Mouse (Mus musculus): ENCODE measurements around the gene Tgm5. TPM values are rescaled to one million over a fixed set of nuclear protein-coding genes. Genes with fewer than 3 reads are reported as not detected.

Tgm5 gene
- polyA plus RNA-seq, 1 experiment from 2014 or later, result not detected

DNA sequence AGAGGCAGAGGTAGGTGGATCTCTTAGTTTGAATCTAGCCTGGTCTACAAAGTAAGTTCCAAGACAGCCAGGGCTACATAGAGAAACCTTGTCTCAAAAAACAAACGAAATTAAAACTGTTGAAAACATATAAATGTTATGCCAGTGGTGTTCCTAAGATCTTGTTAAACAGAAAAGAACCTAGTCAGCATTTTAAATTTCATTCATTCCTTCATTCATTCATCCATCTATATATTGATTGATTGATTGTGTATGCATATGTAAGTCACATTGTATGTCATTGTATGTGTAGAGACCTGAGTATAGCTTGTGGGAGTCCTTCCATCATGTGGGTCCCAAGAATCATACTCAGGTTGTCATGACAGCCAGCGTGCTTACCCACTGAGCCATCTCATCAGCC is 70.1 kb downstream of the Tgm5 start:
- H3K27ac ChIP-seq (ENCODE audit: low read depth), result no peak overlapping the region
- H3K4me2 ChIP-seq, result no peak overlapping the region
- no peaks in the 10 kb centered on the region for H3K27me3 ChIP-seq (ENCODE audit: insufficient read depth, low read length)
- TF ChIP-seq CTCF (IDR thresholded peaks at IDR 0.05; ENCODE audit: low read depth), result no peak
- WGBS, result 88% methylated on average over 2 of the region's 2 CpGs
- H3K4me3 ChIP-seq (ENCODE audit: low read depth, low read length), result no peak overlapping the region
- peaks cover 27% of the 10 kb centered on the region for H3K36me3 ChIP-seq (ENCODE audit: insufficient read depth)
- DNase-seq, result no peak
- no peak overlapping the region for H3K9ac ChIP-seq
- H3K9me3 ChIP-seq (ENCODE audit: low read depth, low read length), result no peaks in the 10 kb centered on the region
- ATAC-seq (ENCODE audit: insufficient read depth), result no peak
- no peaks in the 10 kb centered on the region for H3K4me1 ChIP-seq (ENCODE audit: insufficient read depth)

DNA sequence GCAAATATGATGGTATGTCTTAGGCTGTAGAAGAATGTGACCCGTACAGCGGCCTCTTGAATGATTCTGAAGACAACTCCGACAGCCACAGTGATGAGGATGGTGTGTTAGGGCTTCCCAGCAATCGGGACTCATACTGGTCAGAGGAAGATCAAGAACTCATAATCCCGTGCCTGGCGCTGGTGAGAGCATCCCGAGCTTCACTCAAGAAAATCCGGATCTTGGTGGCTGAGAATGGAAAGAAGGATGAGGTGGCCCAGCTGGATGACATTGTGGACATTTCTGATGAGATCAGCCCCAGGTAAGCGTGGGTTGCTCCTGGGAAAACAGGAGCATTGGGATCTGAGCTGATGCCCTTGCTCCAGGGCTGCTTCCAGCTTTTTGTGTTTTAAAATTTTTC is 73.0 kb downstream of the Tgm5 start:
- peaks cover 24% of the 10 kb centered on the region for H3K36me3 ChIP-seq (ENCODE audit: insufficient read depth)
- DNase-seq, result no peak
- H3K4me3 ChIP-seq (ENCODE audit: low read depth, low read length), result no peak overlapping the region
- WGBS, result 79% methylated on average over 9 of the region's 9 CpGs
- no peak for TF ChIP-seq CTCF (IDR thresholded peaks at IDR 0.05; ENCODE audit: low read depth)
- H3K9ac ChIP-seq, result no peak overlapping the region
- H3K4me2 ChIP-seq, result no peak overlapping the region
- no peak overlapping the region for H3K27ac ChIP-seq (ENCODE audit: low read depth)
- no peak for ATAC-seq (ENCODE audit: insufficient read depth)
- H3K4me1 ChIP-seq (ENCODE audit: insufficient read depth), result no peaks in the 10 kb centered on the region
- no peaks in the 10 kb centered on the region for H3K27me3 ChIP-seq (ENCODE audit: insufficient read depth, low read length)
- H3K9me3 ChIP-seq (ENCODE audit: low read depth, low read length), result no peaks in the 10 kb centered on the region

DNA sequence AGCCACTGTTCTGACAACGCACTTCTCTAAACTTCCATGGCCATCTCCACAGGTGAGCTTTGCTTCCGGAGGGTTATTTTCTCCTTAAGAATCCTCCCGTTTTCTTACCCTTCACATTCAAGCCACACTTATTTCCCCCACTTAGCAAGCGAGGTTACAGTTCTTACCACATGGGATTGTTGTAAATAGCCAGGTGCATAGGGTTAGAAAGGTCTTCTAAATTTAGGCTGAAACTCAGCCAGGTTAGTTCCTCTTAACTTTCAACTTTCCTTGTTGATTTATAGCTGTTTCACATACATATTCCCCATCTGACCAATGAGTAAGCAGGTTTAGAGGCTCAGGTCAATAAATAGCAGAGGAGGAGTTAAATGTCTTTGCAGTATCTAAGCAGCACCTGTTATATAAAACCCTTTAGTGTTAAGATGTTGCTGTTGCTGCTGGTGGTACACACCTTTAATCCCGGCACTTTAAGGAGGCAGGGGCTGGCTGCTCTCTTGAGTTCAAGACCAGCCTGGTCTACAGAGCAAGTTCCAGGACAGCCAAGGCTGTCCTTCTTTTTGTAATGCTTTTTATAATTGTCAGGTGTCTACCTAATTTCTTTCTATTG is 76.5 kb downstream of the Tgm5 start:
- WGBS, result 16% methylated on average over 5 of the region's 5 CpGs
- Histone ChIP-seq H3K4me1 (ENCODE audit: insufficient read depth) (no peaks in the 10 kb centered on the region), H3K4me3 (ENCODE audit: low read depth, low read length) (peak overlapping the region; percentile 71), H3K27ac (ENCODE audit: low read depth) (no peak overlapping the region), H3K27me3 (ENCODE audit: insufficient read depth, low read length) (no peaks in the 10 kb centered on the region), H3K9me3 (ENCODE audit: low read depth, low read length) (no peaks in the 10 kb centered on the region), H3K4me2 (peak overlapping the region; percentile 75), H3K9ac (peak overlapping the region; percentile 61), H3K36me3 (ENCODE audit: insufficient read depth) (peaks cover 16% of the 10 kb centered on the region)
- no peak for ATAC-seq (ENCODE audit: insufficient read depth)
- no peak for DNase-seq
- TF ChIP-seq CTCF (IDR thresholded peaks at IDR 0.05; ENCODE audit: low read depth), result no peak

DNA sequence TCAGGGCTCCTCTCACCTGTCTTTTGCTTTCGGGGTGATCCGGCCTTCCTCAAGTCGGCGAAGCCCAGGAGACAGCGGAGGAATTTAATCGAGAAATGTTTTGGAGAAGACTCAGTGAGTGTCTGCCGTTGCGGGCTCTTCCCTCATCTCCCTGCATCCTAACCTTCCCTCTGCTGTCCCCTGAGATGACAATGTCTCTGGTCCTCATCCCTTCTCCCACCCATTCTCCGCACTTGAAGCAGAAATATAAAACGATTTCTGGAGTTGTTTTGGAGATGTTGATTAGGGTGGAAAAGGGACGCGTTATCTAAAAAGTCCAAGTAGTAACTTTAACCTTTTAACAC is 77.0 kb downstream of the Tgm5 start:
- H3K4me2 ChIP-seq, result peak overlapping the region; percentile 75
- H3K9ac ChIP-seq, result peak overlapping the region; percentile 61
- TF ChIP-seq CTCF (IDR thresholded peaks at IDR 0.05; ENCODE audit: low read depth), result no peak
- no peaks in the 10 kb centered on the region for H3K27me3 ChIP-seq (ENCODE audit: insufficient read depth, low read length)
- no peaks in the 10 kb centered on the region for H3K9me3 ChIP-seq (ENCODE audit: low read depth, low read length)
- H3K4me3 ChIP-seq (ENCODE audit: low read depth, low read length), result peak overlapping the region; percentile 71
- H3K4me1 ChIP-seq (ENCODE audit: insufficient read depth), result no peaks in the 10 kb centered on the region
- H3K27ac ChIP-seq (ENCODE audit: low read depth), result peak overlapping the region; percentile 28; the same call in 1 of the 2 replicates
- WGBS, result under 1% methylated on average over 12 of the region's 12 CpGs
- DNase-seq, result no peak
- H3K36me3 ChIP-seq (ENCODE audit: insufficient read depth), result peaks cover 14% of the 10 kb centered on the region
- peak; percentile 18; the same call in 1 of the 2 replicates for ATAC-seq (ENCODE audit: insufficient read depth)

DNA sequence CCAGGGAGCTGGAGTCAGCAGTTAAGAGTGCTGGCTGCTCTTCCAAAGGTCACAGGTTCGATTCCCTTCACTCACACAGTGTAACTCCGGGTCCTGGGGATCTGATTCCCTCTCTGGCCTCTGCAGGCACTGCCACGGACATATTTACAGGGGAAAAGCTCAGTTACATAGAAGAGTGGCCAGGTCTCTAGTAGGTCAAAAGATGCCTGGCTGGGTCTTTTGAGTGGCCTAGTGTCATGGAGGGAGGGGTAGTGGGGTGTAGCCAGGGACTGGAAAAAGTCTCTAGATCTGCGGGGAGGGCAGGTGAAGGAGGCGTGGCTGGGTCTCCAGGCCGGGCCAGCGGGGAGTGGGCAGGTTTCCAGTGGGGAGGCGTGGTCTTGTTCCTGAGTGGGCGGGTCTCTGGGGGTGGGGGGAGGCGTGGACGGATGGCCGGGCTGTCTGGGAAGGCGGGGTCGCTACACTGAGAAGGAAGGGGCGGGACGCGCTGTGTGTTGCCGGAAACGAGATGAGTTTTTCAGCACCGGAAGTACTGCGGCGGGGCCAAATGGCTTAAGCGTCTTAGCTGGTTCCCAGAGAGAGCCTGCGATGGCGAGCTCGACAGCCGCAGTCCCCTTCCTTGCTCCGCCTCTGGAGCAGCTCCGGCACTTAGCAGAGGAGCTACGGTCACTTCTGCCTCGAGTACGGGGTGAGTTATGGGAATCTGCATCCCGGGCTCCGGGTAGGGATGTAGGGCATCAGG is 77.5 kb downstream of the Tgm5 start, which contains the start of gene Ccndbp1:
TSS of gene Ccndbp1 (plus strand) at position 479 of the 739 bp plus-strand sequence.
- H3K4me2 ChIP-seq, result peak within 1 kb of the TSS; percentile 75
- peak within 1 kb of the TSS; percentile 28; the same call in 1 of the 2 replicates for H3K27ac ChIP-seq (ENCODE audit: low read depth)

DNA sequence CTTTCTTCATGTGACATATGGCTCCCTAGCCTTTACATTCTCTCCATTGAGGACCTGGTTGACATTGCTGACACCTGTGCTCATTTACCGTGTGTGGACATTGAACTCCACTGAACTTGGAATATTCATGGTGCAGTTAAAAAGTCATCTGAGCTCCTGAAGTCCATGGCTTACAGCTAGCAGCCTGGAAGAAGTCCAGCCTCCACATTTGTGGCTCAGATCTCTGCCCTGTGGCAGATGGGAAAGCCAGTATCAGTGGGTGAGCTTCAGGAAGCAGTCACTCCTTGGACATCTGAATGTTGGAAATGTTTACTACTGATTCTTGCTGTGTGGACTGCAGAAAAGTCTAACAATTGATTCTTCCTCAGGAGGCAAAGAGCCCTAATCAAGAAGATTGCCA is 78.7 kb downstream of the Tgm5 start:
- no peaks in the 10 kb centered on the region for H3K4me1 ChIP-seq (ENCODE audit: insufficient read depth)

More for the DNA sequence above, 77.5 kb downstream of the Tgm5 start, which contains the start of gene Ccndbp1:
- Histone ChIP-seq H3K9me3 (ENCODE audit: low read depth, low read length) (no peaks in the 10 kb centered on the region), H3K27me3 (ENCODE audit: insufficient read depth, low read length) (no peaks in the 10 kb centered on the region), H3K4me1 (ENCODE audit: insufficient read depth) (no peaks in the 10 kb centered on the region), H3K36me3 (ENCODE audit: insufficient read depth) (0 out of 2 replicates have a peak, but pooled peaks cover 11% of the 10 kb centered on the region), H3K9ac (peak within 1 kb of the TSS; percentile 61), H3K4me3 (ENCODE audit: low read depth, low read length) (peak within 1 kb of the TSS; percentile 71)
- WGBS, result 2% methylated on average over 32 of the region's 34 CpGs
- ATAC-seq (ENCODE audit: insufficient read depth) (peak; percentile 98), DNase-seq (peak; percentile 96)
- TF ChIP-seq CTCF (IDR thresholded peaks at IDR 0.05; ENCODE audit: low read depth), result no peak

More for the DNA sequence above, 78.7 kb downstream of the Tgm5 start:
- 80% methylated on average over 1 of the region's 1 CpGs for WGBS
- Histone ChIP-seq H3K4me3 (ENCODE audit: low read depth, low read length) (no peak overlapping the region), H3K4me2 (no peak overlapping the region), H3K9me3 (ENCODE audit: low read depth, low read length) (no peaks in the 10 kb centered on the region), H3K27me3 (ENCODE audit: insufficient read depth, low read length) (no peaks in the 10 kb centered on the region), H3K9ac (no peak overlapping the region), H3K27ac (ENCODE audit: low read depth) (no peak overlapping the region), H3K36me3 (ENCODE audit: insufficient read depth) (0 out of 2 replicates have a peak, but pooled peaks cover under 1% of the 10 kb centered on the region)
- no peak for TF ChIP-seq CTCF (IDR thresholded peaks at IDR 0.05; ENCODE audit: low read depth)
- DNase-seq (no peak), ATAC-seq (ENCODE audit: insufficient read depth) (no peak)
